Mouse (Mus musculus): Measurements from ENCODE around the gene Wnt8b. TPM values are rescaled to one million over a fixed set of nuclear protein-coding genes. Genes with fewer than 3 reads are reported as not detected.

Gene Wnt8b
- total and polyA plus RNA-seq, 3 experiments, result 0.07 TPM; not detected in 2

GRCm38 (mm10) chr19:44537416-44537815, 44.1 kb downstream of the Wnt8b start:
- no peaks in the 10 kb centered on the region for H3K79me2 ChIP-seq (replicated peaks; ENCODE audit: control insufficient read depth, extremely low read depth, insufficient read depth, poor library complexity, severe bottlenecking)
- H3K4me2 ChIP-seq (ENCODE audit: insufficient read depth, low read depth, poor library complexity, severe bottlenecking), result no peak overlapping the region
- no peak overlapping the region for H3K4me3 ChIP-seq (replicated peaks in 1 of 3; ENCODE audit: low read depth in 2 of 3, low read length in 2 of 3, poor library complexity in 1 of 3)
- H3K4me1 ChIP-seq (ENCODE audit: control insufficient read depth in 1 of 2, insufficient read depth in 2 of 2), result no peaks in the 10 kb centered on the region
- no peaks in the 10 kb centered on the region for H3K27me3 ChIP-seq (replicated peaks)
- H3K36me3 ChIP-seq (replicated peaks in 1 of 2; ENCODE audit: control insufficient read depth in 1 of 2, insufficient read depth in 1 of 2, low read length in 1 of 2), result peaks cover 0 to 5% of the 10 kb centered on the region in 2 experiments
- DNase-seq (ENCODE audit: extremely low read depth), result no peak
- peaks cover 7% of the 10 kb centered on the region for H3K9me3 ChIP-seq (replicated peaks; ENCODE audit: low read length)
- dilution Hi-C loops (cut with MboI; ENCODE audit: extremely low pct_ligation_motif_present, extremely low pct_unique_long_range_greater_than_20kb, low sequenced_read_pairs), result no loop called here
- no peak overlapping the region for H3K9ac ChIP-seq (ENCODE audit: insufficient read depth, low read depth)
- H3K27ac ChIP-seq (ENCODE audit: insufficient read depth, low read depth), result no peak overlapping the region
- no peak for TF ChIP-seq E2F4 (IDR thresholded peaks at IDR 0.05; ENCODE audit: insufficient replicate concordance, low read depth, low read length)
- no peak for TF ChIP-seq UBTF (IDR thresholded peaks at IDR 0.05; ENCODE audit: low read depth, low read length)
- no peak for TF ChIP-seq ZKSCAN1 (IDR thresholded peaks at IDR 0.05; ENCODE audit: borderline replicate concordance, low read depth, low read length)
- TF ChIP-seq POLR2AphosphoS2 (IDR thresholded peaks at IDR 0.05; ENCODE audit: low read depth, low read length), result no peak
- TF ChIP-seq ZNF384 (IDR thresholded peaks at IDR 0.05; ENCODE audit: low read depth, low read length), result no peak
- no peak for TF ChIP-seq IRF4 (IDR thresholded peaks at IDR 0.05; ENCODE audit: low read depth, low read length)
- TF ChIP-seq KAT2A (IDR thresholded peaks at IDR 0.05; ENCODE audit: insufficient replicate concordance, low read length), result no peak
- TF ChIP-seq MYC (IDR thresholded peaks at IDR 0.05; ENCODE audit: low read depth, low read length), result no peak
- TF ChIP-seq MAX (IDR thresholded peaks at IDR 0.05; ENCODE audit: low read length), result no peak
- TF ChIP-seq ZMIZ1 (IDR thresholded peaks at IDR 0.05; ENCODE audit: low read depth, low read length), result no peak
- TF ChIP-seq ELF1 (IDR thresholded peaks at IDR 0.05; ENCODE audit: low read depth, low read length), result no peak
- TF ChIP-seq NELFE (IDR thresholded peaks at IDR 0.05; ENCODE audit: low read depth, low read length), result no peak
- no peak for TF ChIP-seq USF2 (conservative IDR thresholded peaks at IDR 0.05; ENCODE audit: low read depth, low read length)
- no peak for TF ChIP-seq ETS1 (conservative IDR thresholded peaks at IDR 0.05; ENCODE audit: low read depth, low read length)
- TF ChIP-seq CHD2 (IDR thresholded peaks at IDR 0.05; ENCODE audit: low read length), result no peak
- no peak for TF ChIP-seq JUND (conservative IDR thresholded peaks at IDR 0.05; ENCODE audit: low read depth, low read length)
- no peak for TF ChIP-seq SMC3 (IDR thresholded peaks at IDR 0.05; ENCODE audit: low read depth, low read length)
- TF ChIP-seq CTCF (conservative IDR thresholded peaks at IDR 0.05 in 1 of 2, IDR thresholded peaks at IDR 0.05 in 1 of 2; ENCODE audit: low read depth in 2 of 2, low read length in 2 of 2), result no peak
- no peak for TF ChIP-seq CHD1 (IDR thresholded peaks at IDR 0.05; ENCODE audit: low read depth, low read length)
- no peak for TF ChIP-seq RAD21 (IDR thresholded peaks at IDR 0.05; ENCODE audit: low read depth, low read length)
- in situ Hi-C loops (cut with MboI; ENCODE audit: low pct_ligation_motif_present, low pct_unique_long_range_greater_than_20kb, low sequenced_read_pairs), result no loop called here

- H3K4me3 ChIP-seq (replicated peaks in 1 of 3; ENCODE audit: low read depth in 2 of 3, low read length in 2 of 3, poor library complexity in 1 of 3), result no peak overlapping the region
- no peak overlapping the region for H3K9ac ChIP-seq (ENCODE audit: insufficient read depth, low read depth)
- dilution Hi-C loops (cut with MboI; ENCODE audit: extremely low pct_ligation_motif_present, extremely low pct_unique_long_range_greater_than_20kb, low sequenced_read_pairs), result no loop called here
- H3K4me1 ChIP-seq (ENCODE audit: control insufficient read depth in 1 of 2, insufficient read depth in 2 of 2), result no peaks in the 10 kb centered on the region
- no peak overlapping the region for H3K27ac ChIP-seq (ENCODE audit: insufficient read depth, low read depth)
- H3K27me3 ChIP-seq (replicated peaks), result no peaks in the 10 kb centered on the region
- TF ChIP-seq MAX (IDR thresholded peaks at IDR 0.05; ENCODE audit: low read length), result no peak
- TF ChIP-seq SIN3A (IDR thresholded peaks at IDR 0.05; ENCODE audit: low read length), result no peak
- TF ChIP-seq USF1 (IDR thresholded peaks at IDR 0.05; ENCODE audit: low read depth, low read length), result no peak
- TF ChIP-seq EP300 (IDR thresholded peaks at IDR 0.05; ENCODE audit: low read length), result no peak
- TF ChIP-seq ZC3H11A (IDR thresholded peaks at IDR 0.05; ENCODE audit: low read depth, low read length), result no peak
- TF ChIP-seq RAD21 (IDR thresholded peaks at IDR 0.05; ENCODE audit: low read depth, low read length), result no peak
- no peak for TF ChIP-seq MAZ (IDR thresholded peaks at IDR 0.05; ENCODE audit: low read depth, low read length)
- no peak for TF ChIP-seq NRF1 (IDR thresholded peaks at IDR 0.05; ENCODE audit: low read depth, low read length)
- no peak for TF ChIP-seq RCOR1 (conservative IDR thresholded peaks at IDR 0.05; ENCODE audit: low read depth, low read length)
- TF ChIP-seq NELFE (IDR thresholded peaks at IDR 0.05; ENCODE audit: low read depth, low read length), result no peak
- TF ChIP-seq MAFK (IDR thresholded peaks at IDR 0.05; ENCODE audit: insufficient replicate concordance, low read length), result no peak
- no peak for TF ChIP-seq CHD1 (IDR thresholded peaks at IDR 0.05; ENCODE audit: low read depth, low read length)
- TF ChIP-seq E2F4 (IDR thresholded peaks at IDR 0.05; ENCODE audit: insufficient replicate concordance, low read depth, low read length), result no peak
- TF ChIP-seq ELF1 (IDR thresholded peaks at IDR 0.05; ENCODE audit: low read depth, low read length), result no peak
- H3K79me2 ChIP-seq (replicated peaks; ENCODE audit: control insufficient read depth, extremely low read depth, insufficient read depth, poor library complexity, severe bottlenecking), result no peaks in the 10 kb centered on the region
- H3K36me3 ChIP-seq (replicated peaks in 1 of 2; ENCODE audit: control insufficient read depth in 1 of 2, insufficient read depth in 1 of 2, low read length in 1 of 2), result peaks cover 0 to 10% of the 10 kb centered on the region in 2 experiments
- in situ Hi-C loops (cut with MboI; ENCODE audit: low pct_ligation_motif_present, low pct_unique_long_range_greater_than_20kb, low sequenced_read_pairs), result no loop called here
- H3K4me2 ChIP-seq (ENCODE audit: insufficient read depth, low read depth, poor library complexity, severe bottlenecking), result no peak overlapping the region
- no peak for DNase-seq (ENCODE audit: extremely low read depth)
- peaks cover 7% of the 10 kb centered on the region for H3K9me3 ChIP-seq (replicated peaks; ENCODE audit: low read length)
Measured at GRCm38 (mm10) chr19:44542694-44543178, 49.5 kb downstream of the Wnt8b start.

Data from CH12.LX (cell line).